ENCODE assay signal across 9 mouse cellular contexts in the genomic region with DNA sequence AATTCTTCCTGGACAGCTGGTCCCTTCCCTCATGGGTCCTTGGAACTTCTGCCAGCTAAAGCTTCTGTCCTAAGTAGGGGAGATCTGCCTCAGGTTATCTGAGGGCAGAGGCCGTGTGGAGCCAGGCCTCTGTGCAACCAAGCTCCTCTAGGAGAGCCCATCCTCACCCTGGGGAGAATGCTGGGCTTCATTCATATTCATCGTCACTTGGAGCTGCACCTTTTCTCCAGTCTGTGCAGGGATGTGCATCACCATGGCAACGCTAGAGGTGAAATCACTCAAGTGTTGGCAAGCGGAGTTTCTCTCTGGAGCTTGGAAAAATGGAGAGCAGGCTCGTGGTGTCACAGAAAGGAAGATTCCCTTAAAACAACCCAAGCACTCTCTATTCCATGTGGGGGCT.
DNase-seq lines count a peak whose midpoint lies in the region; ATAC-seq and TF ChIP-seq lines count a peak whose summit lies in the region.
"Had no signal": no experiment of that assay in that cellular context is flagged by ENCODE, and none has a peak within 500 bp of the region (broad histone marks: within the 10 kb centered on the region; RNA-seq: fewer than 3 reads in every experiment).

No protein-coding gene starts in this region.

- 71% methylated on average over 5 of the region's 5 CpGs for WGBS in heart, embryonic 10.5 days
- WGBS in heart, embryonic 12.5 days: 73% methylated on average over 5 of the region's 5 CpGs

- DNase-seq in heart, embryonic 10.5 days (ENCODE audit: low spot score): peak; percentile 45
- peak; percentile 25 to 30 for DNase-seq in layer of hippocampus, postnatal 36 days
- DNase-seq in right cerebral cortex, postnatal 10 days (ENCODE audit: low spot score in 2 of 2): peak; percentile 84 to 92
- DNase-seq in kidney, postnatal 25 days: no peak
- DNase-seq in testis, postnatal 10 days (ENCODE audit: low spot score): no peak
- DNase-seq in lung, postnatal 36 days: no peak

- no peak for ATAC-seq in heart, embryonic 12.5 days (ENCODE audit: insufficient number of reproducible peaks, low FRiP score)

- H3K4me1 ChIP-seq in heart, embryonic 10.5 days: peaks cover 10% of the 10 kb centered on the region; the same call in 1 of the 2 replicates
- H3K4me1 ChIP-seq in heart, embryonic 12.5 days (replicated peaks): peaks cover 12% of the 10 kb centered on the region; the same call in 1 of the 2 replicates
- peaks cover 10% of the 10 kb centered on the region for H3K4me1 ChIP-seq in cortical plate, adult 2 months (ENCODE audit: control insufficient read depth, insufficient read depth, low read length)
- H3K4me1 ChIP-seq: lung, embryonic 15.5 days had no signal

- H3K4me3 ChIP-seq in heart, embryonic 10.5 days: no peak overlapping the region
- no peak overlapping the region for H3K4me3 ChIP-seq in heart, embryonic 12.5 days
- no peak overlapping the region for H3K4me3 ChIP-seq in cortical plate, adult 2 months (ENCODE audit: insufficient read depth, low read length)
- H3K4me3 ChIP-seq: lung, embryonic 15.5 days had no signal

- H3K4me2 ChIP-seq in heart, embryonic 12.5 days: no peak overlapping the region
- H3K4me2 ChIP-seq: lung, embryonic 15.5 days had no signal

- H3K9ac ChIP-seq in heart, embryonic 12.5 days: no peak overlapping the region
- H3K9ac ChIP-seq: lung, embryonic 15.5 days had no signal

- no peak overlapping the region for H3K27ac ChIP-seq in heart, embryonic 10.5 days
- no peak overlapping the region for H3K27ac ChIP-seq in heart, embryonic 12.5 days (ENCODE audit: poor library complexity, severe bottlenecking)
- H3K27ac ChIP-seq in cortical plate, adult 2 months (ENCODE audit: insufficient read depth, low read length): peak overlapping the region; percentile 58
- H3K27ac ChIP-seq: lung, embryonic 15.5 days had no signal

- 0 out of 2 replicates have a peak, but pooled peaks have one; percentile 22 for TF ChIP-seq POLR2A in cortical plate, adult 2 months (IDR thresholded peaks at IDR 0.05; ENCODE audit: extremely low read depth, insufficient read depth, low read length)

- no peaks in the 10 kb centered on the region for H3K36me3 ChIP-seq in heart, embryonic 10.5 days
- no peaks in the 10 kb centered on the region for H3K36me3 ChIP-seq in heart, embryonic 12.5 days
- H3K36me3 ChIP-seq: lung, embryonic 15.5 days had no signal

- no peaks in the 10 kb centered on the region for H3K9me3 ChIP-seq in heart, embryonic 10.5 days
- H3K9me3 ChIP-seq in heart, embryonic 12.5 days (replicated peaks): no peaks in the 10 kb centered on the region
- H3K9me3 ChIP-seq: lung, embryonic 15.5 days had no signal

- TF ChIP-seq CTCF in cortical plate, adult 2 months (IDR thresholded peaks at IDR 0.05; ENCODE audit: extremely low read depth, insufficient read depth, low read length): no peak

- no peaks in the 10 kb centered on the region for H3K27me3 ChIP-seq in heart, embryonic 10.5 days (ENCODE audit: insufficient read depth, poor library complexity, severe bottlenecking)
- H3K27me3 ChIP-seq in heart, embryonic 12.5 days (replicated peaks): 0 out of 2 replicates have a peak, but pooled peaks cover 4% of the 10 kb centered on the region
- H3K27me3 ChIP-seq: lung, embryonic 15.5 days had no signal

Comparison
In these comparisons a context has a peak if more than half of its experiments do, and no peak if none do; other contexts are left out.
1. DNase-seq: peak in heart, embryonic 10.5 days (single experiment), layer of hippocampus, postnatal 36 days (2 of 2) and right cerebral cortex, postnatal 10 days (2 of 2); none in kidney, postnatal 25 days (0 of 2), testis, postnatal 10 days (single experiment) and lung, postnatal 36 days (single experiment).